In genomic region chr9:24773171-24773570, GRCm38 (mm10) we compare ENCODE assay signal across 13 mouse cellular contexts. TPM values are rescaled to one million over a fixed set of nuclear protein-coding genes. Genes with fewer than 3 reads are reported as not detected.
DNase-seq lines count a peak whose midpoint lies in the region; ATAC-seq and TF ChIP-seq lines count a peak whose summit lies in the region.
"Had no signal": no experiment of that assay in that cellular context is flagged by ENCODE, and none has a peak within 500 bp of the region (broad histone marks: within the 10 kb centered on the region; RNA-seq: fewer than 3 reads in every experiment).

No protein-coding gene starts in this region.

- WGBS in forebrain, embryonic 11.5 days: 1% methylated on average over 9 of the region's 9 CpGs
- 2% methylated on average over 9 of the region's 9 CpGs for WGBS in forebrain, embryonic 15.5 days
- 2% methylated on average over 9 of the region's 9 CpGs for WGBS in intestine, embryonic 14.5 days
- whole genome bisulfite sequencing in intestine, embryonic 16.5 days: 2% methylated on average over 9 of the region's 9 CpGs
- under 1% methylated on average over 9 of the region's 9 CpGs for WGBS in limb, embryonic 11.5 days

- no peak overlapping the region for H3K4me2 ChIP-seq in forebrain, embryonic 11.5 days (ENCODE audit: low read depth, low read length, severe bottlenecking)
- H3K4me2 ChIP-seq in forebrain, embryonic 15.5 days (replicated peaks): no peak overlapping the region
- no peak overlapping the region for H3K4me2 ChIP-seq in intestine, embryonic 14.5 days (ENCODE audit: low read length)
- no peak overlapping the region for H3K4me2 ChIP-seq in intestine, embryonic 16.5 days (ENCODE audit: low read depth, low read length)
- no peak overlapping the region for H3K4me2 ChIP-seq in limb, embryonic 11.5 days (ENCODE audit: low read depth, severe bottlenecking)

- ATAC-seq in forebrain, embryonic 11.5 days (replicated peaks; ENCODE audit: low FRiP score): no peak
- ATAC-seq in forebrain, embryonic 15.5 days (replicated peaks): no peak
- ATAC-seq in intestine, embryonic 14.5 days (replicated peaks; ENCODE audit: low FRiP score, low TSS enrichment, low read depth): no peak
- ATAC-seq in intestine, embryonic 16.5 days: no peak
- ATAC-seq in limb, embryonic 11.5 days (ENCODE audit: insufficient number of reproducible peaks, low FRiP score, low TSS enrichment, low read depth): no peak
- no peak for ATAC-seq in inflammation-experienced regulatory T-cells, adult 6 months

- no peak overlapping the region for H3K9ac ChIP-seq in forebrain, embryonic 11.5 days (ENCODE audit: low read length)
- no peak overlapping the region for H3K9ac ChIP-seq in forebrain, embryonic 15.5 days (replicated peaks)
- H3K9ac ChIP-seq in intestine, embryonic 14.5 days (ENCODE audit: low read length): no peak overlapping the region
- no peak overlapping the region for H3K9ac ChIP-seq in intestine, embryonic 16.5 days (ENCODE audit: low read depth, low read length)
- no peak overlapping the region for H3K9ac ChIP-seq in limb, embryonic 11.5 days (ENCODE audit: low read length)
- H3K9ac ChIP-seq: liver, embryonic 14.5 days had no signal

- DNase-seq in forebrain, embryonic 11.5 days (ENCODE audit: low spot score): no peak
- DNase-seq in intestine, embryonic 14.5 days (ENCODE audit: low spot score): no peak
- no peak for DNase-seq in limb, embryonic 11.5 days (ENCODE audit: low spot score)
- no peak for DNase-seq in cerebellum, postnatal 25 days
- DNase-seq: layer of hippocampus, adult 9-11 months had no signal

- H3K27ac ChIP-seq in forebrain, embryonic 11.5 days (ENCODE audit: low read depth, low read length): no peak overlapping the region
- no peak overlapping the region for H3K27ac ChIP-seq in forebrain, embryonic 15.5 days (replicated peaks)
- no peak overlapping the region for H3K27ac ChIP-seq in intestine, embryonic 14.5 days (ENCODE audit: low read depth)
- H3K27ac ChIP-seq in intestine, embryonic 16.5 days (ENCODE audit: low read length): no peak overlapping the region
- H3K27ac ChIP-seq in limb, embryonic 11.5 days (replicated peaks; ENCODE audit: low read depth, low read length): no peak overlapping the region
- H3K27ac ChIP-seq: liver, embryonic 14.5 days had no signal

- peaks cover 83% of the 10 kb centered on the region for H3K27me3 ChIP-seq in forebrain, embryonic 11.5 days (ENCODE audit: control insufficient read depth, insufficient read depth, low read length)
- peaks cover 89% of the 10 kb centered on the region for H3K27me3 ChIP-seq in forebrain, embryonic 15.5 days
- peaks cover 99% of the 10 kb centered on the region for H3K27me3 ChIP-seq in intestine, embryonic 14.5 days (replicated peaks; ENCODE audit: control insufficient read depth, insufficient read depth, low read length)
- H3K27me3 ChIP-seq in intestine, embryonic 16.5 days (replicated peaks; ENCODE audit: control insufficient read depth, insufficient read depth, low read length): peaks cover 81% of the 10 kb centered on the region
- peaks cover 92% of the 10 kb centered on the region for H3K27me3 ChIP-seq in E14TG2a.4 (ENCODE audit: insufficient read depth, low read length)
- H3K27me3 ChIP-seq in limb, embryonic 11.5 days (ENCODE audit: control insufficient read depth, insufficient read depth, low read length): peaks cover 85% of the 10 kb centered on the region

- no peak for TF ChIP-seq CTCF in E14TG2a.4 (conservative IDR thresholded peaks at IDR 0.05; ENCODE audit: low read length)

- peak overlapping the region; percentile 26; the same call in 1 of the 2 replicates for H3K4me3 ChIP-seq in forebrain, embryonic 11.5 days (ENCODE audit: low read depth, low read length)
- H3K4me3 ChIP-seq in forebrain, embryonic 15.5 days: no peak overlapping the region
- H3K4me3 ChIP-seq in intestine, embryonic 14.5 days (ENCODE audit: low read depth, low read length): 0 out of 2 replicates have a peak overlapping the region, but pooled peaks have one; percentile 32
- no peak overlapping the region for H3K4me3 ChIP-seq in intestine, embryonic 16.5 days (ENCODE audit: low read length)
- H3K4me3 ChIP-seq in E14TG2a.4 (replicated peaks; ENCODE audit: low read length): peak overlapping the region; percentile 79
- H3K4me3 ChIP-seq in limb, embryonic 11.5 days (ENCODE audit: low read depth, low read length): peak overlapping the region; percentile 31

- H3K36me3 ChIP-seq in forebrain, embryonic 11.5 days (ENCODE audit: control insufficient read depth, insufficient read depth, low read length): no peaks in the 10 kb centered on the region
- H3K36me3 ChIP-seq in forebrain, embryonic 15.5 days: no peaks in the 10 kb centered on the region
- H3K36me3 ChIP-seq in intestine, embryonic 14.5 days (ENCODE audit: control insufficient read depth, insufficient read depth, low read length): no peaks in the 10 kb centered on the region
- no peaks in the 10 kb centered on the region for H3K36me3 ChIP-seq in intestine, embryonic 16.5 days (ENCODE audit: control insufficient read depth, insufficient read depth, low read length)
- H3K36me3 ChIP-seq in E14TG2a.4 (ENCODE audit: insufficient read depth, low read length): no peaks in the 10 kb centered on the region
- no peaks in the 10 kb centered on the region for H3K36me3 ChIP-seq in limb, embryonic 11.5 days (ENCODE audit: control insufficient read depth, insufficient read depth, low read length)

- H3K4me1 ChIP-seq in forebrain, embryonic 11.5 days (replicated peaks; ENCODE audit: control insufficient read depth, insufficient read depth, low read length): peaks cover 15% of the 10 kb centered on the region; the same call in 1 of the 2 replicates
- H3K4me1 ChIP-seq in forebrain, embryonic 15.5 days: peaks cover 32% of the 10 kb centered on the region
- H3K4me1 ChIP-seq in intestine, embryonic 14.5 days (replicated peaks; ENCODE audit: control insufficient read depth, insufficient read depth, low read length): peaks cover 13% of the 10 kb centered on the region; the same call in 1 of the 2 replicates
- peaks cover 12% of the 10 kb centered on the region for H3K4me1 ChIP-seq in intestine, embryonic 16.5 days (ENCODE audit: control insufficient read depth, insufficient read depth, low read length)
- H3K4me1 ChIP-seq in E14TG2a.4 (replicated peaks; ENCODE audit: low read depth, low read length): peaks cover 59% of the 10 kb centered on the region
- H3K4me1 ChIP-seq in limb, embryonic 11.5 days (ENCODE audit: control insufficient read depth, insufficient read depth, low read length): peaks cover 9% of the 10 kb centered on the region

- no peaks in the 10 kb centered on the region for H3K9me3 ChIP-seq in forebrain, embryonic 11.5 days (ENCODE audit: control insufficient read depth, low read length)
- H3K9me3 ChIP-seq in forebrain, embryonic 15.5 days: no peaks in the 10 kb centered on the region
- H3K9me3 ChIP-seq in intestine, embryonic 14.5 days (ENCODE audit: control insufficient read depth, low read length): no peaks in the 10 kb centered on the region
- H3K9me3 ChIP-seq in intestine, embryonic 16.5 days (ENCODE audit: control insufficient read depth, low read length): no peaks in the 10 kb centered on the region
- H3K9me3 ChIP-seq in E14TG2a.4 (ENCODE audit: low read length): no peaks in the 10 kb centered on the region
- 0 out of 2 replicates have a peak, but pooled peaks cover 2% of the 10 kb centered on the region for H3K9me3 ChIP-seq in limb, embryonic 11.5 days (ENCODE audit: control insufficient read depth, low read length)

RNA-seq across cellular contexts. Expression of gene Tbx20, which starts 0.9 kb away (rescaled TPM):
- 0.48 TPM in 1 of 2 replicates, not detected in the other for polyA plus RNA-seq in forebrain, embryonic 11.5 days (2014; fragmentation: Nextera tagmentation; extraction: Ambion mirVana)
- polyA plus RNA-seq in forebrain, embryonic 15.5 days (2015; fragmentation: Nextera tagmentation; extraction: Ambion mirVana): 0.03 and 0.04 TPM in 2 replicates
- 0.07 and 0.17 TPM in 2 replicates for polyA plus RNA-seq in intestine, embryonic 14.5 days (2014; fragmentation: Nextera tagmentation; extraction: Ambion mirVana)
- 0.10 and 0.11 TPM in 2 replicates for polyA plus RNA-seq in intestine, embryonic 16.5 days (2015; fragmentation: Nextera tagmentation; extraction: Ambion mirVana)
- 0.09 TPM in 1 of 2 replicates, not detected in the other for polyA plus RNA-seq in limb, embryonic 11.5 days (2014; fragmentation: Nextera tagmentation; extraction: Ambion mirVana)
- not detected for polyA plus RNA-seq in inflammation-experienced regulatory T-cells, adult 6 months (2017; shearing (Covaris generic))
- polyA plus RNA-seq: frontal cortex, adult 2 months; spleen, adult 2 months; thymus, postnatal 0 days had no signal

Comparison
In these comparisons a context has a peak if more than half of its experiments do, and no peak if none do; other contexts are left out.
1. H3K4me3 ChIP-seq: peak in forebrain, embryonic 11.5 days (single experiment), intestine, embryonic 14.5 days (single experiment), E14TG2a.4 (single experiment) and limb, embryonic 11.5 days (single experiment); none in forebrain, embryonic 15.5 days (single experiment) and intestine, embryonic 16.5 days (single experiment).